Mouse (Mus musculus): ENCODE results near the gene Derl3. TPM values are rescaled to one million over a fixed set of nuclear protein-coding genes. Genes with fewer than 3 reads are reported as not detected.

Derl3 gene
- total and polyA plus RNA-seq, 2 experiments from 2014 or later = 0.63 to 1.8 TPM

- Histone ChIP-seq H3K27me3 (ENCODE audit: insufficient read depth, low read length) (no peaks in the 10 kb centered on the region), H3K4me2 (ENCODE audit: low read depth, low read length) (no peak overlapping the region), H3K9me3 (ENCODE audit: low read length) (no peaks in the 10 kb centered on the region), H3K4me1 (ENCODE audit: insufficient read depth, low read length) (no peaks in the 10 kb centered on the region), H3K27ac (no peak overlapping the region), H3K9ac (replicated peaks; ENCODE audit: low read length) (no peak overlapping the region), H3K36me3 (ENCODE audit: insufficient read depth, low read length) (peaks cover 48% of the 10 kb centered on the region), H3K4me3 (ENCODE audit: low read length) (no peak overlapping the region)
- TF ChIP-seq CTCF (IDR thresholded peaks at IDR 0.05; ENCODE audit: low read depth) = no peak
- ATAC-seq (no peak), DNase-seq (ENCODE audit: low spot score) (no peak)
- WGBS = 74% methylated on average over 6 of the region's 6 CpGs
Measured at GRCm38 (mm10) chr10:75913013-75913589, 19.9 kb downstream of the Derl3 start.

GRCm38 (mm10) chr10:75915557-75915956 is 22.3 kb downstream of the Derl3 start:
- no peak for TF ChIP-seq CTCF (IDR thresholded peaks at IDR 0.05; ENCODE audit: low read depth)
- peaks cover 14% of the 10 kb centered on the region; the same call in 1 of the 2 replicates for H3K4me1 ChIP-seq (ENCODE audit: insufficient read depth, low read length)
- no peak overlapping the region for H3K9ac ChIP-seq (replicated peaks; ENCODE audit: low read length)
- WGBS = 90% methylated on average over 7 of the region's 7 CpGs
- no peak overlapping the region for H3K27ac ChIP-seq
- ATAC-seq = no peak
- no peaks in the 10 kb centered on the region for H3K27me3 ChIP-seq (ENCODE audit: insufficient read depth, low read length)
- H3K36me3 ChIP-seq (ENCODE audit: insufficient read depth, low read length) = peaks cover 30% of the 10 kb centered on the region
- no peak overlapping the region for H3K4me2 ChIP-seq (ENCODE audit: low read depth, low read length)
- no peak for DNase-seq (ENCODE audit: low spot score)
- H3K9me3 ChIP-seq (ENCODE audit: low read length) = no peaks in the 10 kb centered on the region
- no peak overlapping the region for H3K4me3 ChIP-seq (ENCODE audit: low read length)

DNA sequence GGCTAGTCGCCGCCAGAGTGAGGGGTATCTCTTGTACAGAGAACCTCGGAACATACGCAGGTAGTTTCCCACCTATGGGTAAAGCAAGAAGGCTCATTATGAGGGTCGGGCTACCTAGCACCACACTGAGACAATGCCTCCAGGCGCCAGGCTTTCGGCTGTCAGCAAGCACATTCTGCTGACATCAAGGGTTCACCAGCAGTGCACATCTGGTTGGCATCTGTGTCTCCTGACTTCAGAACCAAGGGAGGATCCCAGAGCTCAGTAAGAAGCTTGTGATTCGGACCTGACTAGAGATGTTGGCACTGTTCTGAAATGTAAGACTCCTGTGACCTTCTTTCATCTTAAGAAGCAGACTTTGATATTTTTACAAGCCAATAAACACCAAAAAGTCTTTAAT is 23.6 kb downstream of the Derl3 start:
- Histone ChIP-seq H3K9ac (replicated peaks; ENCODE audit: low read length) (no peak overlapping the region), H3K4me1 (ENCODE audit: insufficient read depth, low read length) (peaks cover 14% of the 10 kb centered on the region; the same call in 1 of the 2 replicates), H3K27me3 (ENCODE audit: insufficient read depth, low read length) (no peaks in the 10 kb centered on the region), H3K36me3 (ENCODE audit: insufficient read depth, low read length) (peaks cover 19% of the 10 kb centered on the region; the same call in 1 of the 2 replicates), H3K27ac (no peak overlapping the region), H3K9me3 (ENCODE audit: low read length) (no peaks in the 10 kb centered on the region), H3K4me3 (ENCODE audit: low read length) (no peak overlapping the region), H3K4me2 (ENCODE audit: low read depth, low read length) (no peak overlapping the region)
- WGBS = 72% methylated on average over 8 of the region's 8 CpGs
- no peak for TF ChIP-seq CTCF (IDR thresholded peaks at IDR 0.05; ENCODE audit: low read depth)
- ATAC-seq = no peak
- no peak for DNase-seq (ENCODE audit: low spot score)

DNA sequence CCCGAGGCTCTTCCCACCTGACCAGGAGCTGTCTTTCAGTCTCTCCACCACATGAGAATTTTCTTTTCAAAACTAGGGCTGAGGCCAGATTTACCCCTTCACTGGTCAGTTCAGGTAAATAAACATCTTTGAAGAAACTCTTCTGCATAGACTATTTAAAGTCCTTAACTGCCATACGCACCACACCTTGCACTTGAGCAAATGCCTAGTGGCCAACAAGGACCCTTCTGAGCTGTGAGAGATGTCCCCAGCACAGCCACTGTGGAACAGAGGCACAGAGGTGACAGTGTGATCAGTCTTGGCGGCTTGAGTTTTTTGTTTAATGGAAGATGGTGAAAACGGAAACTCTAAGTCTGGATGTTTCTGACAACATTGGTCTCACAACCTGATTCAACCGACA is 25.8 kb downstream of the Derl3 start:
- no peak for TF ChIP-seq CTCF (IDR thresholded peaks at IDR 0.05; ENCODE audit: low read depth)
- Histone ChIP-seq H3K4me1 (ENCODE audit: insufficient read depth, low read length) (peaks cover 14% of the 10 kb centered on the region; the same call in 1 of the 2 replicates), H3K4me3 (ENCODE audit: low read length) (no peak overlapping the region), H3K4me2 (ENCODE audit: low read depth, low read length) (peak overlapping the region; percentile 13; the same call in 1 of the 2 replicates), H3K9me3 (ENCODE audit: low read length) (no peaks in the 10 kb centered on the region), H3K27me3 (ENCODE audit: insufficient read depth, low read length) (no peaks in the 10 kb centered on the region), H3K9ac (replicated peaks; ENCODE audit: low read length) (no peak overlapping the region), H3K36me3 (ENCODE audit: insufficient read depth, low read length) (peaks cover 19% of the 10 kb centered on the region; the same call in 1 of the 2 replicates), H3K27ac (no peak overlapping the region)
- WGBS = 79% methylated on average over 5 of the region's 5 CpGs
- no peak for ATAC-seq
- DNase-seq (ENCODE audit: low spot score) = no peak

GRCm38 (mm10) chr10:75921026-75921725 is 28.0 kb downstream of the Derl3 start, which contains the start of gene Smarcb1:
Gene Smarcb1 (minus strand): TSS chr10:75921617.
- TF ChIP-seq CTCF (IDR thresholded peaks at IDR 0.05; ENCODE audit: low read depth) = no peak
- under 1% methylated on average over 76 of the region's 76 CpGs for WGBS
- peak within 1 kb of the TSS; percentile 97 for H3K9ac ChIP-seq (replicated peaks; ENCODE audit: low read length)
- DNase-seq (ENCODE audit: low spot score) (peak; percentile 99), ATAC-seq (peak; percentile 92)
- H3K9me3 ChIP-seq (ENCODE audit: low read length) = no peaks in the 10 kb centered on the region
- H3K27me3 ChIP-seq (ENCODE audit: insufficient read depth, low read length) = no peaks in the 10 kb centered on the region
- peak within 1 kb of the TSS; percentile 96 for H3K4me3 ChIP-seq (ENCODE audit: low read length)
- peaks cover 6% of the 10 kb centered on the region; the same call in 1 of the 2 replicates for H3K36me3 ChIP-seq (ENCODE audit: insufficient read depth, low read length)
- peaks cover 14% of the 10 kb centered on the region; the same call in 1 of the 2 replicates for H3K4me1 ChIP-seq (ENCODE audit: insufficient read depth, low read length)
- peak within 1 kb of the TSS; percentile 72 for H3K4me2 ChIP-seq (ENCODE audit: low read depth, low read length)
- peak within 1 kb of the TSS; percentile 99 for H3K27ac ChIP-seq

- Histone ChIP-seq H3K4me1 (ENCODE audit: insufficient read depth, low read length) (peaks cover 14% of the 10 kb centered on the region; the same call in 1 of the 2 replicates), H3K36me3 (ENCODE audit: insufficient read depth, low read length) (no peaks in the 10 kb centered on the region), H3K9ac (replicated peaks; ENCODE audit: low read length) (peak overlapping the region; percentile 97), H3K9me3 (ENCODE audit: low read length) (no peaks in the 10 kb centered on the region), H3K27me3 (ENCODE audit: insufficient read depth, low read length) (no peaks in the 10 kb centered on the region), H3K27ac (peak overlapping the region; percentile 99), H3K4me3 (ENCODE audit: low read length) (peak overlapping the region; percentile 96), H3K4me2 (ENCODE audit: low read depth, low read length) (peak overlapping the region; percentile 72)
- DNase-seq (ENCODE audit: low spot score) (peak; percentile 37), ATAC-seq (peak; percentile 57)
- no peak for TF ChIP-seq CTCF (IDR thresholded peaks at IDR 0.05; ENCODE audit: low read depth)
- WGBS = 4% methylated on average over 22 of the region's 22 CpGs
Measured at GRCm38 (mm10) chr10:75921726-75922560, 28.7 kb downstream of the Derl3 start.
